Mouse (Mus musculus) neural tube, embryonic 15.5 days (tissue): ENCODE data around the gene Osbpl9. TPM values are rescaled to one million over a fixed set of nuclear protein-coding genes. Genes with fewer than 3 reads are reported as not detected.
A peak's percentile ranks its signal among the peaks of the same experiment; 100 is the strongest.

Experiments
- ATAC-seq: fragments of 200-750 bp; cut with Nextera tagmentation; 2 replicates; pipeline ENCODE4 v1.8.0; 2017; ENCODE audit warnings: mild to moderate bottlenecking, moderate TSS enrichment, moderate library complexity; ENCODE audit not compliant: low FRiP score
- H3K27ac ChIP-seq: fragments of 300-500 bp; sonication (generic); replicated peaks from 2 replicates; pipeline ENCODE4 v1.5.1; 2015; ENCODE audit warnings: mild to moderate bottlenecking, inconsistent platforms
- H3K27me3 ChIP-seq: fragments of 300-500 bp; sonication (generic); replicated peaks from 2 replicates; pipeline ENCODE4 v1.6.1; 2015; ENCODE audit warnings: inconsistent platforms
- H3K36me3 ChIP-seq: fragments of 300-500 bp; sonication (generic); 2 replicates; pipeline ENCODE4 v1.6.1; 2015; ENCODE audit warnings: inconsistent platforms
- H3K4me1 ChIP-seq: fragments of 300-500 bp; sonication (generic); 2 replicates; pipeline ENCODE4 v1.6.1; 2015; ENCODE audit warnings: inconsistent platforms
- H3K4me2 ChIP-seq: fragments of 300-500 bp; sonication (generic); 2 replicates; pipeline ENCODE4 v1.6.1; 2015; ENCODE audit warnings: inconsistent platforms, mild to moderate bottlenecking, moderate library complexity
- H3K4me3 ChIP-seq: fragments of 300-500 bp; sonication (generic); replicated peaks from 2 replicates; pipeline ENCODE4 v1.5.1; 2015; ENCODE audit warnings: mild to moderate bottlenecking, inconsistent platforms
- H3K9ac ChIP-seq: fragments of 300-500 bp; sonication (generic); replicated peaks from 2 replicates; pipeline ENCODE4 v1.6.1; 2015; ENCODE audit warnings: mild to moderate bottlenecking, inconsistent platforms
- H3K9me3 ChIP-seq: fragments of 300-500 bp; sonication (generic); replicated peaks from 2 replicates; pipeline ENCODE4 v1.6.1; 2016; ENCODE audit warnings: inconsistent platforms
- WGBS: fragments of 180-500 bp; shearing (Covaris S2); methylation state at CpG from one replicate; pipeline ENCODE4 v1.1.7; 2015; ENCODE audit warnings: mixed read lengths; 5-methylcytosine and 5-hydroxymethylcytosine counted together
- microRNA counts: library from miRNA; unstranded; fragments of <30 nt; microRNA quantifications from one replicate; lab custom pipeline; 2016
- microRNA-seq: library from miRNA; unstranded; fragments of <30 nt; microRNA quantifications from one replicate; pipeline ENCODE4, GENCODE M21; 2017
- polyA plus RNA-seq: library from polyadenylated mRNA; unstranded; fragments of >200 nt; fragmentation: Nextera tagmentation; extraction: Ambion mirVana; gene quantifications from 2 replicates; pipeline ENCODE4 v1.2.1, GENCODE M21; 2015

Gene Osbpl9
- polyA plus RNA-seq, 1 experiment from 2014 or later, result 79.1 TPM

DNA sequence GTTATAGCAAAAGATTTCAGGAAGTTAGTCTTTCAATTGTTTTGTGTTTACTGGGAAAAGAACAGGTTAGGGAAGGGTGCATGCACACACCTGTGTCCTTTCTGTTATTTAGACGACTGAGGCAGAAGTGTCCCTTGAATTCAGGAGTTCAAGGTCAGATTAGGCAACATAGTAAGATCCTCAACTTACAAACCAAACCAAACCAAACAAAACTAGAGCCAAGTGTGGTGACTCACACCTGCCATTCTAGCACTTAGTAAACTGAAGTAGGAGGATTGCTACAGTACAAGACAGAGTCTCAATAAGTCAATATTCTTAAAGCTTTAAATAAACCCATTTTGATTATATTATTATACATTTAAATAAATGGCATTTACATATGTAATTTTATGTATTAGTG, 180.1 kb downstream of the Osbpl9 start:
- 79% methylated on average over 1 of the region's 1 CpGs for WGBS
- H3K36me3 ChIP-seq, result peaks cover 37% of the 10 kb centered on the region

DNA sequence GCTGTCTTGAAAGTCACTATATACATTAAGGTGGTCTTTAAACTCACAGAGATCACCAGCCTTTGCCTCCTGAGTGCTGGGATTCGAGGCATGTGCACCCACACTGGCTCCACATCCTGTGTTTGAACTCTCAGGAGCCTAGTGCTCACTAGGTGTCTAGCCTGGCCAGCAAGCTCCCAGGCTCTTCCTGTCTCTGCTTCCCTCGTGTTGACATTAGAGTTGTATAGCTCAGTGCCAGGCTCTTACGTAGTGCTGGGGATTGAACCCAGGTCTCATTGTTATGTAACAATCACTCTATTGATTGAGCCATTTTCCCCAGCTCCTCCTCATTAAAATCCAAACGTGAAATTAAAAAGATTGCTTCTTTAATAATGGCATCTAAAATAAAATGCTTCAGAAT, 182.8 kb downstream of the Osbpl9 start:
- Histone ChIP-seq H3K9me3 (no peaks in the 10 kb centered on the region), H3K4me3 (no peak overlapping the region), H3K36me3 (peaks cover 28% of the 10 kb centered on the region), H3K27me3 (no peaks in the 10 kb centered on the region), H3K9ac (no peak overlapping the region), H3K4me1 (no peaks in the 10 kb centered on the region), H3K27ac (no peak overlapping the region), H3K4me2 (no peak overlapping the region)
- 81% methylated on average over 4 of the region's 4 CpGs for WGBS
- ATAC-seq, result no peak

More for the DNA sequence above, 180.1 kb downstream of the Osbpl9 start:
- no peak for ATAC-seq
- Histone ChIP-seq H3K4me2 (no peak overlapping the region), H3K9ac (no peak overlapping the region), H3K27me3 (no peaks in the 10 kb centered on the region), H3K27ac (no peak overlapping the region), H3K4me1 (no peaks in the 10 kb centered on the region), H3K4me3 (no peak overlapping the region), H3K9me3 (no peaks in the 10 kb centered on the region)

DNA sequence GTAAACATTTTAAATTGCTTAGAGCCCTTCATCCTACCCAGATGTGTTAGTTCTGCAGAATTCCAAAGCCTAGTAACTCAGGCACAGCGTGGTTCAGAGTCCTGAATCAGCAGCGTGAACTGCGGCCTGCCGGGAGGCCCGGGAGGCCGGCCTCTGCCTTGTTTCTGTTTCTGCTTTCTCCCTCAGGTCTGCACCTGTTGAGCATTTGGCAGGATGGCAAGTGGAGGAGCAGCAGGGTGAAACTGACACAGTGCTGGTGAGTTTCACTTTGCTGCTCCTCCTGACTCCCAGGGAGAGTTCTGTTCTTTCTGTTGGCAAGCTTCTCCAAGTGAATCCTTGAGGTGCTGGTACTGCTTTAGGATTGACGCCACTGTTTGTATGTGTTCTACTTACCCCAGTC, 184.6 kb downstream of the Osbpl9 start:
- Histone ChIP-seq H3K4me1 (no peaks in the 10 kb centered on the region), H3K36me3 (peaks cover 30% of the 10 kb centered on the region), H3K9ac (no peak overlapping the region), H3K9me3 (no peaks in the 10 kb centered on the region), H3K27me3 (no peaks in the 10 kb centered on the region), H3K4me2 (no peak overlapping the region), H3K27ac (no peak overlapping the region), H3K4me3 (no peak overlapping the region)
- ATAC-seq, result no peak
- 67% methylated on average over 7 of the region's 7 CpGs for WGBS

DNA sequence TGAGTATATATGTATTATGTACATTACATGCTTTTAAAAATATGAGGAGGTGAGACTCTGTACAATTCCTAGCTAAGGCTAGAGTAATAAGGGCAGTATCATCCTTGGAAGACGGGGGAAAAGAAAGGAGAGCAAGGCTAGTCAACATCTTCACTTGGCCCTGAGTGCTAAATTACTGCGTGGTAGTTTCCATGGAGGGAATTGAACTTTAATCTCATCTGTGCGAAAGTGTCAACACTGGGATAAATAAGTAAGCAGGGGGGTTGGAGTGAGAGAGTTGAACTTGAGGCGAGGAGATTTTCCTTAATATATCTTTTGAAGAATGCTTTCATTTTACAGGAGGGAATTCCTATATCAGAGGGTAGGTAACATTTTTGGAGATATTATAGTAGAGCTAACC, 188.0 kb downstream of the Osbpl9 start:
- no peak overlapping the region for H3K27ac ChIP-seq
- 93% methylated on average over 4 of the region's 4 CpGs for WGBS
- H3K9me3 ChIP-seq, result no peaks in the 10 kb centered on the region
- no peaks in the 10 kb centered on the region for H3K4me1 ChIP-seq
- H3K4me3 ChIP-seq, result no peak overlapping the region
- H3K4me2 ChIP-seq, result no peak overlapping the region
- no peaks in the 10 kb centered on the region for H3K27me3 ChIP-seq
- H3K36me3 ChIP-seq, result peaks cover 18% of the 10 kb centered on the region
- H3K9ac ChIP-seq, result no peak overlapping the region
- ATAC-seq, result no peak

MicroRNAs within 50 kb of the gene (microRNA counts, 519-probe panel; counts per million panel counts)
- microRNA mmu-miR-761 (lab: Ali Mortazavi, UCI), result 2,013 counts per million, percentile 43 among the panel's probes with 10 or more counts

Small RNAs within 50 kb of the gene (microRNA-seq; reads per million reads assigned to microRNA genes)
- not detected for gene Mir761

Other genes starting within 250 kb of the Osbpl9 start
- gene Nrd1, start 201.6 kb downstream of the Osbpl9 start, polyA plus RNA-seq, result 70.7 and 75.1 TPM in 2 replicates
- gene Calr4, start 32.2 kb upstream of the Osbpl9 start, polyA plus RNA-seq, result 1.3 and 1.7 TPM in 2 replicates
- gene Eps15, start 78.0 kb upstream of the Osbpl9 start, polyA plus RNA-seq, result 64.7 and 68.8 TPM in 2 replicates
- 4.9 and 6.2 TPM in 2 replicates for gene Ttc39a, start 204.4 kb upstream of the Osbpl9 start, polyA plus RNA-seq